Mouse (Mus musculus) heart, adult 18-20 months (tissue): ENCODE results near the gene Shc3. TPM values are rescaled to one million over a fixed set of nuclear protein-coding genes. Genes with fewer than 3 reads are reported as not detected.
A peak's percentile ranks its signal among the peaks of the same experiment; 100 is the strongest.

ENCODE experiments used
- DNase-seq, 2 experiments: peaks; one replicate each; pipeline ENCODE4 v3.0.0; 2021 to 2022; ENCODE audit warnings: mixed read lengths in 1 of 2
- total RNA-seq, 2 experiments: library from RNA; stranded (reverse); gene quantifications; 2 replicates each; pipeline ENCODE4 v1.2.3; 2021

The Shc3 gene
- total RNA-seq, 2 experiments from 2014 or later, result 1.0 to 1.2 TPM

DNA sequence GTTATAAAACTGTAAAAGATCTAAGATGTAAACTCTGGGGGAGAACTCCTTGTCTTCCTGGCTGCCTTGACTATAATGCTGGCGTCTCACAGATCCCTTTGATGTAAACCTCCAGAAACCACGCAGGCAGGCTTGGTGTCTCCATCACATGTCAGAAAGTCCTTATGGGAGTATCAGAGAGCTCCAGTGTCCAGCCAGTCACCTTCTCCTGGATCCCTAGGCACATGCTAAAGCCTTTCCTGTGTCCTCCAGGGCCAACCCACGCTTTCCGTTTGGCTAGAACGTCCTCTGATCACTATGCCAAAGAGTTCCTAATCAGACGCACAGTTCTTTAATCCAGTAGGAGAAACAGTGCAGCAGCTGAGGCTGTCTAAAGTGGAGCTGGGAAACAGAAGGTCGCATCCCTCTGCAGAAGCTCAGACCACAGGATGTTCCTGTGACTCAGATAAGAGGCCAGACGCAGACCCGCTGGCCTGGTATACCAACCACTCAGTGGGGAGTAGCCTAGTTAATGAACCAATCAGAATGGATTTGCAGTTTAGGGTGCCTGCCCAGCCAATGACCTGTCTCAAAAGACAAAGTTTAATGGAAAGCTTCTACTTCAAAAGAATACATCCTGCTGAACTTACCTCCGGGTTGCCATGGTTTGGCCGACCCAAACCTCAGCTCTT lies 88.7 kb downstream of the Shc3 start:
- DNase-seq, result peak in 1 of 2 experiments; percentile 6

DNA sequence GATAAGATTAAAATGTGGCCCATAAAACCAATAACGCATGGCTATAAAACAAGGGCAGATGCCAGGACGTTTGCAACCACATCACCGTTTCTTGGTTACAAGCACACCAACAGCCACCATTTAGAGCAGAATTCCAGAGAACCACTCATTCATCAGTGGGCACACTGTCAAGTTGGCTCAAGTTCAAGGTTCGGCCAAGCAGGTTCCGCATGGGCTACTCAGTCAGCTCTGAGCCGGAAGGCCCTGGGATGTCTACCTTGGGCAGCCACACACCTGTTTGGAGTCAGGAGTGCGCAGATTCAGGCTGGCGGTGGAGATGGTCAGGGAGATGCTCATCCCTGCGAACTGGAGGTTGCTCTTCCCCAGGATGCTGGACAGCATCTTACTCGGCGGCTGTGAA lies 89.4 kb downstream of the Shc3 start:
- DNase-seq, result no peak

DNA sequence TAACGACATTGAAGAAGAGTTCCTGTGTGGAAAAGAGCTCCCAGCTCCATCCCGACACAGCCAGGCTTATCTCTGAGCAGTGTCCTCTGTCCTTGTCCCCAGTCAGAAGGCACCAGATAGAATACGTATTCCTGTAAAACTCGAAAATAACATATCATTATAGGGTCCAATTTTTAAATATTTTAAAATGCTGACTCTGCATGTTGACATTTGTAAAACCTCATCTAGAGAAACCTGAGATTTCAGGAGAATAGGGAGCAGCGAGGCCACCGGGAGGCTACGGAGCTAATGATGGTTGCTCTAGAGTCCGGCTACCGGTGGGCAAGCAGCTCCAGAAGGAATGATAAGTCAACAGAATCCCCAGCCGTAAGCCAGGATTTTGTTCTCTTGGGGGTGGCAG lies 92.2 kb downstream of the Shc3 start:
- no peak for DNase-seq

DNA sequence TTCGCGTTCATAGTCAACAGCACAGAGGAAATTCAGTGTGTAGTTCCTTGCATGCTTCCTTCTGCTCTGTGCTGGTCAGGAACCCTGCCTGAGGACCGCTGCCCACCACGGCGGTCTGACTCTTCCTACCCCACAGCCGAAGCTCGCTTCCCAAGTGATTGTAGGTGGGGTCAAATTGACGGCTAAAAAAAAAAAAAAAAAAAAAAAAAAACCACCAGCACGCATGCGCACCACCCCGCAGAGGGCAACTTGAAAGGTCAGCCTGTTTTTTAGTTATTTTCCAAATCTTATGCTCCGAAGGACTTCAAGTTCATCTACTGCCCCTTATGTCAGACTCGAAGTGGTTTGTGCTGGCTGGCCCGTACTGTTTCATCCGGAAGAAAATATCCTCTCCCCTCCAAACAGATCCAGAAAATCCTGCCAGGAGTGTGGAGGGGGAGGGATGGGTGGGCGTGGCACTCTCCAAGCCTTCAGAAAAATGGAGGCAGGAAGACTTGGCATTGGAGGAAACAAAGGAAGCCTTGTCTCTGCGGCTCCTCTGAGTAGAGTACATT lies 100.4 kb downstream of the Shc3 start:
- no peak for DNase-seq

DNA sequence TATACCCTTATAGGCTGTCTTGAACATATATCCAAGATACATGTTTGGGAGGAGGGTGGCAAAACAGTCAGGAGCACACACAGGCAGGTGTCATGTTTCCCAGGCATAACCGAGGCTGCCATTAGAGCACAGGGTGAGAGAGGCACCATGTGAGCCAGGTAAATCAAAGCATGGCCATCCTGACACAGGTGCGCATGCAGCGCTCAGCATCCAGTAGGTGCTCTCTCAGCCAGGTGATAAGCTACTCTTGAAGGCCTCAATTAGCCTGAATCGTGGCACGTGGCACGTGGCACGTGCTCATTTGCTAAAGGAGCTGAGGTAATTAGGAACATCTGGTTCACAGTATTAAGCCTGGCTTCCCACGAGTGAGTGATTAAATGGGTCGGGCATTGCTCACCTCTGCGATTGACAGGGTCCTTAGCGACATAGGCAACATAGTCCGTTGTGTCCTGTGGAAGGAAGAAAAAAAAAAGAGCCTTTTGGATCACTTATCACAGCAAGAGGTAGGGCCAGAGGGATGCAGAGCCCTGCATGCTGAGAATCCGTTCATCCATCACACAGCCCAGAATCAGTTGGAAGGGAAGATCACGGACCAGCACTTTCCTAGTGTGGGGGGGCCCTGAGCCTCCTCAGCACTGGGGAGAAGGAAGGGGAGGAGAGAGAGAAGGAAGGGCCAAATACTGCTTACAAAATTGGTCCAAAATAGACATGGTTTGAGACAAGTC lies 102.9 kb downstream of the Shc3 start:
- no peak for DNase-seq

DNA sequence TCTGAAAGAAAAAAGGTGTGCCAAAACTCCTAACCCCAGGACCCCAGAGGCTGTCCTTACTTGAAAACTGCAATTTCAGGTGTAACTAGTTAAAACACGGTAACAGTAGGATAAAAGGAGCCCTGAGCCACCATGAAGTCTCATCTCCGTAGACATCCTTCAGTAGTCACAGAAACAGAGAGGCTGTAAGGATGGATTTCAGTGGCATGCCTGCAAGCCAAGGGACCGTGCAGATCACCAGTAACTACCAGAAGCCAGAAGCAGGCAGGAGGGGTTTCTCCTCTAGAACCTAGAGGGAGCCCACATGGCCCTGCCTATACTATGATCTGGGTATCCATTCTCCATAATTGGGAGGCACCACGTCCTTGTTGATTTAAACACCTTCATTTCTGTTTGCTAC lies 104.9 kb downstream of the Shc3 start:
- no peak for DNase-seq

DNA sequence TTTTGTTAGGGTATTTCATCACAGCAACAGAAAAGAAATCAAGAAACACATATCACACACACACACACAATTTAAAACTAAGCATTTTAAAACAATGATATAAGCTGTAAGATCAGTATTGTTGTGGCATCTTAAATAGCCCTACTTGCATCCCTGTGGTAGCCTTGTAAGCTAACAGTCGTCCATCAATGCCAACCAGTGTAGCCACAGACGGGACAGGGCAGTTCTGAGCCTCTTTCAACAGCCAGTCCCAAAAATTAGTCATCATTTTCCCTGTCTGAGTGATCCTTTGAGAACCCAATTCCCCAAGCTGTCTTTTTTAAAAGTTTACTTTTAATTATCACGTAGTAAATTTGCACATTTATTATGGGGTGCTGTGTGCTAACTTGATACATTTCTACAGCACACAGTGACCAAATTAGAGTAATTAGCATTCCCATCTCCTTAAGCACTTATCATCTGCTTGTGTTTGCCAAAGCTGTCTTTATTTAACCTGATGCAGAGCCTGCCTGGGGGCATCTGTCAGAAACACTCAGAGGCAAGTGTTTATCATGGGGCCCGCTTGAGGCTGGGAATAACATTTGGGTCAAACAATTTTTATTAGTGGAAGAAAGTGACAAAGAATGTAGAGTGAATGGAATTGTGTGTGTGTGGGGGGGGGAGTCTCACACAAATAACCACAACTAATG lies 112.9 kb downstream of the Shc3 start:
- DNase-seq, result no peak

DNA sequence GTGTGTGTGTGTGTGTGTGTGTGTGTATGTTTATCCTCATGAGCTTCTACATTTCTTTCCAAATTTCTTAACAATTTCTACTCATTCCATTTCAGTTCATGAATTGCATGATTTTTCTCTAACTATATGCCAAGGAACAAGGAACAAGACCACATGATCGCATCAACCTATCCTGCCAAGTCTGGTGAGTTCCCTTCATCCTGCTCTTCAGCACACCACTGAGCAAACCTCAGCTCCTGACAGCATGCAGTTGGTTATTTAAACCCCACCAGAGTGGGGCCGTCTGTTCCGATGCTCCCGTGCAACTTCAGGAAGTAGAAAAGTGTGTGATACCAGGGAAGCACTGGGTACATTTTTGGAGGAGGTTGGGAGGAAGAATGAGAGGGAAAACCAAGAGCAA lies 122.7 kb downstream of the Shc3 start:
- DNase-seq, result no peak

DNA sequence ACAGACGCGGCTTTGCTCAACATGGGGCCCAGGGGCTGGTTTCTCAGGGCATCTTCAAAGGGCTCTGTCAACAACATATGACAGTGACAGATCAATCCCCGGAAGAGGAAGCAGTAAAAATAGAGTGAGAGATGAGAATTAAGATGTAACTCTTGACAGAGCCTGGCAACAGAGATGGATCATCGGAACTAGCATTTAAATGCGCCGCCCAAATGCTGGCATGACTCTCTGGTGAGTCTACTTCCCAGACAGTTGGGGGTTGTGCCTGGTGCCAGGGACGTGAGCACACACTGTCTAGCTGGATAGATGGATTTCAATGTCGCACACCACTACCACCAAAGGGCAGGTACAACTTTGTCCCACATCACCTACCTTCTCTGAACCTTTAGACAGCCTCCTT lies 126.3 kb downstream of the Shc3 start:
- DNase-seq, result no peak

DNA sequence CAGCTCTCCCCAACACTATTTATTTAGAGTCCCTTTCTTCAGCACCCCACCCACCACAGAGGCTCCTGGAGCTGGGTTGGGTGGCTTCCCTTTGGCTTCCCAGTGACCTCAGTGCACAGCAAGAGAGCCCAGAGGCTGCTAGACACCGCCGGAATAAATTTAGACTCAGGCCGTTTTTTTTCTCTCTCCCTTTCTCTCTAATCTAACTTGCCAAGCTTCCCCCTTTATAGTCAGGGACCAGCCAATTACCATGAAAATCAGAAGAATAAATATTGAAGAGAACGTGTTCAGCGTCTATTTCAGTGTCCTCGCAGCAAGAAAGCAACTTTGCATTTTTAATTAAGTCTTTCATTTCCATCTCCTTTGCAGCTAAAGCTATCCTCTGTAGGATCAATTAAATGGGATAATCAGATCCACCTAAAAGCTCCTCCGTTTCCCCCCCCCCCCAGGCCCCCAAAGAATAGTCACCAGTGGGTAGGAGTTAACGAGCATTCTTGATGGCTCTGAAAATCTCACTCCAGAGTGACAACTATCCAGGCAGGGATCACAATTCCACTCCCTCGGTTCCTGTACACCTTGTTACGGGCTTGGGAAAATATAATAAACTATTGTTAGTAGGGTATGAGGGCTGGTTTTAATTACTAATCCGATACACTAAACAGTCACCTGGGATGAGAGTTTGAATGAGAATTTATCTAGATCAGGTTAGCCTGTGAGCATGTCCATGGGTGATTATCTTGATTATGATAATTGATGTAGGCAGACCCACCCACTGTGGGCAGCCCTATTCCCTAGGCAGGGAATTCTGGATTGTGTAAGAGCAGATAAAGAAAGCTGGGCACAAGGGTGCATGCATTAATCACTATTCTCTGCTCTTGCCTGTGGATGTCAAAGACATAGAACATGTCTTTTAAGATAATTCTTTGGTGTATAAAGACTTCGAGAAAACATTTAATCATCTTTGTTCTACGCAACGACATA lies 131.8 kb downstream of the Shc3 start:
- no peak for DNase-seq

DNA sequence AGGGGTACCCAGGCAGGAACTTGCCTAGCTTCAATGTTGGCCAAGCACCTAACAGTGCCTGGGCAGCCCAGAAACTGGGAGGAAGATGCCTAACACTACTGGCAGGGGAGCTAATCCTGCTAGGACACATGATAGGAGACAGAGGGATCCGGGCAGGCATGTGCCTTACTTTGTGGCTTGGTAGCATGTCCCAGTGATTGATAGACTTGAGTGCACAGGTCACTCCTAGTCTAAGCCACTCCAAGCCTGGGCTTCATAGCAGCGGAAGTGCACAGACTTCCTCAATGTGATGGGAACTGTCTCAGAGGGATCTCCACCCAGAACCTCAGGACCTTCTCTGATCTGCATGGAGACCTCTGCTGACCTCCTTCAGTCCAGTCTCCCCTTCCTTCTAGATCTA lies 134.1 kb downstream of the Shc3 start:
- DNase-seq, result no peak

DNA sequence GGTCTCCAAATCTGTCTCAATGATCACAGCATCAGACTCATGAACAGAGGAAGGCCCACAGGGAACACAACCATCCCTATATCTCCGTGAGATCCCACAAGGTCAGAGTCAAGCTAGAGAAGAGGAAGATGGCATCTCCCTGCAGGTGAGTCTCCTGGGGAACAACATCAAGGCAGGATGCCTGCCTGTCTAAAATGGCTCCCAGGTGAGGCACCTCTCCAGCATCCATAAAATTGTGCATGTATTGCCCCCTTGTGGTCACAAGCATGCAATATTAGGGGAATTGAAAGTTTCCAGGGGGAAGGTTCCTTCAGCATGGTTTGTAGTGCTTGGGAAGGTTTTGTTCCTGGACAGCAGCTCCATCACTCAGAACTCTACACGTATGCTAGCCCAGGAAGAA lies 134.8 kb downstream of the Shc3 start:
- no peak for DNase-seq

DNA sequence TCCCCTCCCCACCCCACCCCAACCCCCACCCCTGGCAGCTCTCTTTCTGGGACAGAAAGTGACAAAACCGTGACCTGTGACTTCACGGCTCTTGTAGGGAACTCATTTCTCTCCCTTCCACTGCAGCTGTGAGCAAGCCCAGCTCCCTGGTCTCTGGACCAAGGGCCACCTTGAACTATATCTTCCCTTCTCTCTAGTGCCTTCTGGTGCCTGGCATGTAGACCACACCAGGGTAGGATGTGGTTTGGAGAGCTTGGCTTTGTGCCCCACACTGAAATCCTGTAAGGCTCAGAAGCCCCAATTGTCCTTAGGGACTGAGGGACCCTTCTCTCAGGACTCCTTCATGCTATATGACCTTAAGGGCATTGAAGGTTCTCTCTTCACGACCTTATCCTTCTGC lies 135.8 kb downstream of the Shc3 start:
- DNase-seq, result no peak

DNA sequence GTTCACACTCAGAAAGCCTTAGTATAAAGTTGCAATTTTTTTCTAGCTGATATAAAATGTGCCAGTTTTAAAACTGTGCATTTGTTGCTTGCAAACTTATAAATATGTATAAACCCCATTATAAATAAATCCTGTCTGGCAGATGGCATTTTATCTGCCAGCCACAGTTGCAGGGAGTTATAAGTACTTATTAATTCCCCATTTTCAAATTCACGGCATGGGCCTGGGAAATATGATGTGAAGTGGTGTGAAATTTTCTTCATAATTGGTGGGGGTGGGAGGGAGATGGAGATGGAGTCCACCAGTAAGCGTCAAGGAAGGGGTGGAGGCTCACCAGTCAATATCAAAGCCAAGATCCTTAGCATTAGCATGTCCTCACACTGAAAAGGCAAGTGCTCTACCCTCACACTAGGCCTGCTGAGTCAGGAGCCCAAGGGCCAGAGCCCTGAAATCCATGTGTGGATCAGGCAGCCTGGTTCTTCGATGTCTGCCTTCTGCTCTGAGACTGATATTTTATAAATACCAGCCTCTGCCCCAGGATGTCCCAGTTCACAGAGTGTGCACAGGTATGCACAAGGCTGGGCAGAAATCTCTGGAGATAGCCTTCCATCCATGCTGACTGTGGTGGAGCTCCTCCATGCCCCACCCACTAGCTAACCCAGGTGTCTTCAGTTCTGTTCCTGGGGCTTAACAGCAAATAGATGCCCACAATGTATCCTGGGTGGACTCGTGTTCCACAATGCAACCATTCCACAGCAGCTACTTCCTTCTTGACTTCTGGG lies 143.4 kb downstream of the Shc3 start:
- DNase-seq, result no peak

DNA sequence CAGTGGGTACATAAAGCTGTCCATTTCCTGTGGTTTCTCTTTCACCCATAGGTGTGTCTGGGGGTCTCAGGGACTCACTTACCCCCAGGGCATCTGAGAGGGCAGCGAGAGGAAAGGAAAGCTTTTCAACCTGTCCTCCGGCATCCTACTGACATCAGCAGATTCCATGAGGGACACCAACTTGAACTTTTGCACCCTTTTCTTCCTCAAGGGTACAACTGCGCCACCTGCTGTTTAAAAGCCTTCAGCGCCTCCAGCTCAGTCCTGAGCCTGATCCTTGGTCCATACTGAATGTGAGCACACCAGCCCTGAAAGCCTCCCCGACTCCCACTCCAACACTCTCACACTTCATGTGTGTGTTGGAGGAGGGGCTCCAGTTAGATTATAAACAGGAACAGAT lies 144.6 kb downstream of the Shc3 start:
- DNase-seq, result peak; percentile 52 to 80

DNA sequence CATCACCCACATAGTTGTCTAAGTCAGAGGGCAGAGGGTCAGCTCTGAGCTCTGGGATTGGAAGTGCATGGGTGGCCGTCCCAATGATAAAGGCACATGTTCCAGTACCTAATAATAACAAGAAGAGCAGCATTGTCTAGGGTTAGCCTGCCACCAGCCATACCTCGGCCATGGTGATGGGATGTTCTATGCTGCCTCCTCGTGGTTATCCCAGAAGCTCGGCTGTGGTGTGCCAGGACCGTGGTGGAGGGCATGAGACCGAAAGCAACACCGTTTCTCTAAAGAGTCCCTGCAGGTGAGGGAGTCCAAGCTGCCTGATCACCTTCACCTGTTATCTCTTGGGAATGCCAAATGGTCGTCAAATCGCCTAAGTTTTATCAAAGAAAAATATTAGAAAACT lies 145.6 kb downstream of the Shc3 start:
- DNase-seq, result no peak

DNA sequence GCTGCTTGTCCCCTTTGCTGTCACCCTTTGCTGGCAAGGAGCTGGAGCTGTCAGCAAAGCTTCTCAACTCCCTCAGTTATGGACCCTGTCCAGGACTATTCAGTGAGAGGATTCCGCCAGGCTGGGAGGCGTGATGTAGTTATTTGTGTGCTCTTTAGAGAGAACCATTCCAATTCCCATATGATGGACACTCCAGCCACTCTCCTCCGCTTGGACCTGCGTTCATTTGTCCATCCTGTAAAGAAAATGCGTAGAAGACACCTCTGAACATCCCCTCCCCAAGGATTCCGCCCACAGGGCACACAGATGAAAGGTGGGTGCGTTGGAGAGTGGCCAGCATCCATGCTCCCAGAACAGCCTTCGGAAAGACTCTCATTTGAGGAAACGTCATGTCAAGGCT lies 148.4 kb downstream of the Shc3 start:
- no peak for DNase-seq

DNA sequence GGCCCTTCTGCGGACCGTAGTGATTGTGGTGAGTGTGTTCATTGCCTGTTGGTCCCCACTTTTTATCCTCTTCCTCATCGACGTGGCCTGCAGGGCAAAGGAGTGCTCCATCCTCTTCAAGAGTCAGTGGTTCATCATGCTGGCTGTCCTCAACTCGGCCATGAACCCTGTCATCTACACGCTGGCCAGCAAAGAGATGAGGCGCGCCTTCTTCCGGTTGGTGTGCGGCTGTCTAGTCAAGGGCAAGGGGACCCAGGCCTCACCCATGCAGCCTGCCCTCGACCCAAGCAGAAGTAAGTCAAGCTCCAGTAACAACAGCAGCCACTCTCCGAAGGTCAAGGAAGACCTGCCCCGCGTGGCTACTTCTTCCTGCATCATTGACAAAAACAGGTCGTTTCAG lies 149.7 kb downstream of the Shc3 start:
- no peak for DNase-seq

DNA sequence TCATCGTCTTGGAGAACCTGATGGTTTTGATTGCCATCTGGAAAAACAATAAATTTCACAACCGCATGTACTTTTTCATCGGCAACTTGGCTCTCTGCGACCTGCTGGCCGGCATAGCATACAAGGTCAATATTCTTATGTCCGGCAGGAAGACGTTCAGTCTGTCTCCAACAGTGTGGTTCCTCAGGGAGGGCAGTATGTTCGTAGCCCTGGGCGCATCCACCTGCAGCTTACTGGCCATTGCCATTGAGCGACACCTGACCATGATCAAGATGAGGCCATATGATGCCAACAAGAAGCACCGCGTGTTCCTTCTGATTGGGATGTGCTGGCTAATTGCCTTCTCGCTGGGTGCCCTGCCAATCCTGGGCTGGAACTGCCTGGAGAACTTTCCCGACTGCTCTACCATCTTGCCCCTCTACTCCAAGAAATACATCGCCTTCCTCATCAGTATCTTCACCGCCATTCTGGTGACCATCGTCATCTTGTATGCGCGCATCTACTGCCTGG lies 150.2 kb downstream of the Shc3 start:
- DNase-seq, result no peak

DNA sequence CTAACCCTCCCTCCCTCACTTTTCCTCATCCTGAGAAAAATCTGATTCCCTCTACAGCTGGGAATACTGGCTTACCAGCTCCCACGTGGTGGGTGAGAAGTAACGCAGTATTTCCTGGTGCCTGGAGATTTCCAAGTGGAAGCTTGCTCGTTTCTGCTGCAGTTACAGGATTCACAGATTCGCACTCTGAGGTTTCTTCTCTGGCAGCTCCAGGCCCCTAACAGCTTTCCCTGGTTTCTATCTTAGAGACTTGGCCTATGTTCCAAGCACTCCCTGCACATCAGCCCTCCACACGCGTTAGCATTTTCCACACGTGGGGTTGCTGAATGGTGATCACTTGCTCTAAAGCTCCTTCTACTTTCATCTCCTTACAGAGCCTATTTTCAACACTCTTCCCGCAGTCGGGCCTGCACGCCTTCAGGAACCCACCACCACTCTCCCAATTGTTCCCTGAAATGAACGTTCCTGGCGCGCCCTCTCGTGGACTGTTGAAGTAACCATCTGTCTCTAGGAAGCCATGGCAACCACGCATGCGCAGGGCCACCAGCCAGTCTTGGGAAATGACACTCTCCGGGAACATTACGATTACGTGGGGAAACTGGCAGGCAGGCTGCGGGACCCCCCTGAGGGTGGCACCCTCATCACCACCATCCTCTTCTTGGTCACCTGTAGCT lies 150.8 kb downstream of the Shc3 start:
- DNase-seq, result peak; percentile 92 to 99
